Comparison of ENCODE assay signal across 9 mouse cellular contexts in genomic region chr5:33033121-33033520, GRCm38 (mm10). TPM values are rescaled to one million over a fixed set of nuclear protein-coding genes. Genes with fewer than 3 reads are reported as not detected.
DNase-seq lines count a peak whose midpoint lies in the region; ATAC-seq and TF ChIP-seq lines count a peak whose summit lies in the region.
"Had no signal": no experiment of that assay in that cellular context is flagged by ENCODE, and none has a peak within 500 bp of the region (broad histone marks: within the 10 kb centered on the region; RNA-seq: fewer than 3 reads in every experiment).

No protein-coding gene starts in this region.

- H3K4me2 ChIP-seq in embryonic facial prominence, embryonic 12.5 days (replicated peaks): no peak overlapping the region
- H3K4me2 ChIP-seq in liver, embryonic 11.5 days: peak overlapping the region; percentile 43; the same call in 1 of the 2 replicates
- H3K4me2 ChIP-seq in stomach, postnatal 0 days (replicated peaks; ENCODE audit: low read depth): no peak overlapping the region
- H3K4me2 ChIP-seq: embryonic facial prominence, embryonic 13.5 days had no signal

- H3K36me3 ChIP-seq in embryonic facial prominence, embryonic 12.5 days: peaks cover 10% of the 10 kb centered on the region; the same call in 1 of the 2 replicates
- H3K36me3 ChIP-seq in liver, embryonic 11.5 days (ENCODE audit: control insufficient read depth, insufficient read depth, low read length): peaks cover 2% of the 10 kb centered on the region; the same call in 1 of the 2 replicates
- H3K36me3 ChIP-seq in stomach, postnatal 0 days (ENCODE audit: control insufficient read depth, insufficient read depth, low read length): no peaks in the 10 kb centered on the region

- H3K27me3 ChIP-seq in embryonic facial prominence, embryonic 12.5 days: no peaks in the 10 kb centered on the region
- no peaks in the 10 kb centered on the region for H3K27me3 ChIP-seq in liver, embryonic 11.5 days (replicated peaks; ENCODE audit: control insufficient read depth, insufficient read depth, low read length)
- H3K27me3 ChIP-seq in stomach, postnatal 0 days (ENCODE audit: control insufficient read depth, insufficient read depth, low read length): no peaks in the 10 kb centered on the region
- H3K27me3 ChIP-seq: embryonic facial prominence, embryonic 13.5 days had no signal

- H3K9ac ChIP-seq in embryonic facial prominence, embryonic 12.5 days: no peak overlapping the region
- H3K9ac ChIP-seq in liver, embryonic 11.5 days (ENCODE audit: low read depth, low read length): no peak overlapping the region
- H3K9ac ChIP-seq in stomach, postnatal 0 days (ENCODE audit: low read length): no peak overlapping the region
- H3K9ac ChIP-seq: embryonic facial prominence, embryonic 13.5 days had no signal

- H3K4me1 ChIP-seq in embryonic facial prominence, embryonic 12.5 days: no peaks in the 10 kb centered on the region
- peaks cover 21% of the 10 kb centered on the region for H3K4me1 ChIP-seq in liver, embryonic 11.5 days (replicated peaks; ENCODE audit: control insufficient read depth, insufficient read depth, low read length)
- no peaks in the 10 kb centered on the region for H3K4me1 ChIP-seq in stomach, postnatal 0 days (replicated peaks; ENCODE audit: control insufficient read depth, insufficient read depth)

- ATAC-seq in embryonic facial prominence, embryonic 12.5 days (ENCODE audit: insufficient number of reproducible peaks, insufficient read depth, low FRiP score, low TSS enrichment): peak; percentile 61; the same call in 1 of the 2 replicates
- peak; percentile 85 for ATAC-seq in liver, embryonic 11.5 days (replicated peaks; ENCODE audit: low FRiP score)
- peak; percentile 78 for ATAC-seq in stomach, postnatal 0 days (ENCODE audit: low FRiP score, low TSS enrichment)

- TF ChIP-seq CTCF in stomach, postnatal 0 days (IDR thresholded peaks at IDR 0.05; ENCODE audit: low read depth): peak; percentile 95

- H3K27ac ChIP-seq in embryonic facial prominence, embryonic 12.5 days: no peak overlapping the region
- no peak overlapping the region for H3K27ac ChIP-seq in liver, embryonic 11.5 days (ENCODE audit: low read depth, low read length)
- H3K27ac ChIP-seq in stomach, postnatal 0 days (replicated peaks): no peak overlapping the region
- H3K27ac ChIP-seq: embryonic facial prominence, embryonic 13.5 days had no signal

- TF ChIP-seq EP300 in stomach, postnatal 0 days (optimal IDR thresholded peaks at IDR 0.05): no peak

- peak; percentile 76 to 77 for DNase-seq in B cell, adult 2 months
- DNase-seq in adrenal gland, postnatal 25 days: peak; percentile 82
- DNase-seq in heart, adult 9 months (ENCODE audit: low spot score in 2 of 2): peak; percentile 56 to 74
- DNase-seq in kidney, adult 8-10 months: peak; percentile 49 to 80
- DNase-seq in liver, embryonic 11.5 days (ENCODE audit: low spot score): peak; percentile 85
- peak; percentile 90 for DNase-seq in neural tube, embryonic 10.5 days (ENCODE audit: extremely low spot score, low spot score)
- DNase-seq in stomach, postnatal 0 days (ENCODE audit: low spot score): peak; percentile 88

- no peak overlapping the region for H3K4me3 ChIP-seq in embryonic facial prominence, embryonic 12.5 days
- H3K4me3 ChIP-seq in liver, embryonic 11.5 days (ENCODE audit: low read depth, low read length): no peak overlapping the region
- H3K4me3 ChIP-seq in stomach, postnatal 0 days (ENCODE audit: low read depth, low read length): no peak overlapping the region
- H3K4me3 ChIP-seq: embryonic facial prominence, embryonic 13.5 days had no signal

- H3K9me3 ChIP-seq in embryonic facial prominence, embryonic 12.5 days: no peaks in the 10 kb centered on the region
- H3K9me3 ChIP-seq in liver, embryonic 11.5 days (ENCODE audit: control insufficient read depth, low read length): no peaks in the 10 kb centered on the region
- H3K9me3 ChIP-seq in stomach, postnatal 0 days (ENCODE audit: control insufficient read depth, low read length): no peaks in the 10 kb centered on the region
- H3K9me3 ChIP-seq: embryonic facial prominence, embryonic 13.5 days had no signal

- 2% methylated on average over 4 of the region's 4 CpGs for WGBS in embryonic facial prominence, embryonic 12.5 days
- 0% methylated on average over 4 of the region's 4 CpGs for WGBS in liver, embryonic 11.5 days
- 0% methylated on average over 4 of the region's 4 CpGs for WGBS in stomach, postnatal 0 days

RNA-seq across cellular contexts. Expression of gene Ywhah, which starts 14.5 kb away (rescaled TPM):
- 201 and 209 TPM in 2 replicates for total RNA-seq in adrenal gland, postnatal 25 days (2021)
- polyA plus RNA-seq in embryonic facial prominence, embryonic 12.5 days (2016; fragmentation: Nextera tagmentation; extraction: Ambion mirVana): 397 and 405 TPM in 2 replicates
- 361 and 380 TPM in 2 replicates for polyA plus RNA-seq in liver, embryonic 11.5 days (2014; fragmentation: Nextera tagmentation; extraction: Ambion mirVana)
- 214 and 219 TPM in 2 replicates for polyA plus RNA-seq in stomach, postnatal 0 days (2015; fragmentation: Nextera tagmentation; extraction: Ambion mirVana)
